Mouse (Mus musculus): ENCODE data around the gene Slc6a20a. TPM values are rescaled to one million over a fixed set of nuclear protein-coding genes. Genes with fewer than 3 reads are reported as not detected.

Gene Slc6a20a
- total RNA-seq, 1 experiment, result 0.22 TPM

DNA sequence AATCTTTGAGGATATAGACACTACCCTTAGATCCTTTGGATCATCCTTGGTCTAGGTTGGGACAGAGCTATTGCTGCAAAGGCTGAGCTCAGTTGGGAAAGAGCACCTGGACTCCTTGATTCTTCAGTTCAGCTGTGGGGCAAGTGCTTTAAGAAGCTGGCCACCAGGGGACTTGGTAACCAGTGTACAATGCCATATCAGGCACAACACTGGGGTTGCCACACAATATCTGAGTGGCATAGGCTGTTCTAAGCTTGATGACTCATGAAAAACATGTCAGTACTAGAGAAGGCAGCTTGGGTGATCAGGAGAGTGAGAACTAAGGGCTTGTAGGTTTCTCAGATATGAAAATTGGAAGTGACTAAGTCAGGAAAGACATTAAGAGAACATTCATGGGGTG lies 19.7 kb downstream of the Slc6a20a start:
- Histone ChIP-seq H3K4me3 (ENCODE audit: insufficient read depth in 1 of 2, low read depth in 1 of 2, low read length in 2 of 2, poor library complexity in 1 of 2, severe bottlenecking in 1 of 2) (no peak overlapping the region), H3K9me3 (ENCODE audit: control insufficient read depth, insufficient read depth, low read depth, low read length) (no peaks in the 10 kb centered on the region), H3K4me1 (ENCODE audit: control insufficient read depth in 2 of 2, insufficient read depth in 2 of 2, low read length in 2 of 2, poor library complexity in 1 of 2) (peaks cover 0 to 7% of the 10 kb centered on the region in 2 experiments; a peak in 1 of 4 replicates), H3K27ac (ENCODE audit: insufficient read depth, low read depth, low read length, poor library complexity, severe bottlenecking) (no peak overlapping the region), H3K36me3 (ENCODE audit: control insufficient read depth, insufficient read depth, low read length, poor library complexity, severe bottlenecking) (no peaks in the 10 kb centered on the region), H3K9ac (ENCODE audit: insufficient read depth, low read depth, low read length, poor library complexity, severe bottlenecking) (no peak overlapping the region)
- no peak for DNase-seq (ENCODE audit: low read depth, low spot score)
- TF ChIP-seq MAFK (IDR thresholded peaks at IDR 0.05; ENCODE audit: insufficient read depth, low read depth, low read length) (no peak), ZC3H11A (IDR thresholded peaks at IDR 0.05; ENCODE audit: borderline replicate concordance, low read depth, low read length) (no peak), HCFC1 (IDR thresholded peaks at IDR 0.05; ENCODE audit: borderline replicate concordance, insufficient read depth, low read length) (no peak), CHD2 (IDR thresholded peaks at IDR 0.05; ENCODE audit: low read depth, low read length) (no peak), ZNF384 (IDR thresholded peaks at IDR 0.05; ENCODE audit: low read depth, low read length) (no peak)
- in situ Hi-C loops (cut with MboI; ENCODE audit: low sequenced_read_pairs in 2 of 2, unreplicated experiment in 2 of 2), result no loop called here

DNA sequence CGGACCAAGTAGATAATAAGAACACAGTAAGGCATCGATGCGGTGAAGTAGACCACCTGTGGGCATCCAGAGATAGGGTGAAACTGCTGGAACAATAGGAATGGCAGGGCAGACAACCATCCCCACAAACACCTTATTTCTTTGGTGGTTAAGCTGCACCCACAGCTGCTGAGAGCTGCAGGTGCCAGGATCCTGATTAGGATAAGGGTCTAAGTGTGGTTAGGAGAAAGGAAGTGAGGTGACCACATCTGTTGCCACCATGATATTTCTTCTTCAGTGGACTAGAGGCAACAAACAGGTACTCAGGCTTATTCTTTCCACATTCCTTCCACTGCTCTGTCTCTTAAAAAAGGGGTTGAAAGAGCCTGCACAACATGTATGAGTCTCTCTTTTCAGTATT lies 21.2 kb downstream of the Slc6a20a start:
- Histone ChIP-seq H3K27ac (ENCODE audit: insufficient read depth, low read depth, low read length, poor library complexity, severe bottlenecking) (no peak overlapping the region), H3K36me3 (ENCODE audit: control insufficient read depth, insufficient read depth, low read length, poor library complexity, severe bottlenecking) (no peaks in the 10 kb centered on the region), H3K9ac (ENCODE audit: insufficient read depth, low read depth, low read length, poor library complexity, severe bottlenecking) (no peak overlapping the region), H3K4me3 (ENCODE audit: insufficient read depth in 1 of 2, low read depth in 1 of 2, low read length in 2 of 2, poor library complexity in 1 of 2, severe bottlenecking in 1 of 2) (no peak overlapping the region), H3K4me1 (ENCODE audit: control insufficient read depth in 2 of 2, insufficient read depth in 2 of 2, low read length in 2 of 2, poor library complexity in 1 of 2) (no peaks in the 10 kb centered on the region), H3K9me3 (ENCODE audit: control insufficient read depth, insufficient read depth, low read depth, low read length) (no peaks in the 10 kb centered on the region)
- TF ChIP-seq HCFC1 (IDR thresholded peaks at IDR 0.05; ENCODE audit: borderline replicate concordance, insufficient read depth, low read length), result no peak
- TF ChIP-seq CHD2 (IDR thresholded peaks at IDR 0.05; ENCODE audit: low read depth, low read length), result no peak
- no peak for TF ChIP-seq ZC3H11A (IDR thresholded peaks at IDR 0.05; ENCODE audit: borderline replicate concordance, low read depth, low read length)
- no peak for TF ChIP-seq MAFK (IDR thresholded peaks at IDR 0.05; ENCODE audit: insufficient read depth, low read depth, low read length)
- no peak for TF ChIP-seq ZNF384 (IDR thresholded peaks at IDR 0.05; ENCODE audit: low read depth, low read length)
- in situ Hi-C loops (cut with MboI; ENCODE audit: low sequenced_read_pairs in 2 of 2, unreplicated experiment in 2 of 2), result no loop called here
- no peak for DNase-seq (ENCODE audit: low read depth, low spot score)

DNA sequence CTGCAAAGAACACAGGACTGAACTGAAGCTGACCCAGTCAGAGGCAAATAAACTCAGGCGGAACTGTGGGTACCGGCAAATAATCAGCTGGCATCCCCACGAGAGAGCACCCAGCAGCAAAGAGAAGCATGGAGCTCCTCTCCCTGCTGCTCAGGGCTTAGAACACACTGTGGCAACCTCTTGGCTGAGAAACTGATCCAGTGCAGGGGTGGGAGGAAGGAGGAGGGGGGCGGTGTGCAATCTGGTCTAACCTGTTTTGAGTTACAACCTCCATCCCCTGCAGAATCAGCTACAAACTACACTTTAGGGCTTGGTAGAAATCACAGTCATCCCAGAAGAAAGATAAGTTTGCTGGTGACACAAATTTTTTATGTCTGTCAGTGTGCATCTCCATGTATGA lies 27.3 kb downstream of the Slc6a20a start:
- H3K9ac ChIP-seq (ENCODE audit: insufficient read depth, low read depth, low read length, poor library complexity, severe bottlenecking), result no peak overlapping the region
- TF ChIP-seq HCFC1 (IDR thresholded peaks at IDR 0.05; ENCODE audit: borderline replicate concordance, insufficient read depth, low read length), result no peak
- no peak for TF ChIP-seq MAFK (IDR thresholded peaks at IDR 0.05; ENCODE audit: insufficient read depth, low read depth, low read length)
- TF ChIP-seq ZC3H11A (IDR thresholded peaks at IDR 0.05; ENCODE audit: borderline replicate concordance, low read depth, low read length), result no peak
- no peak for TF ChIP-seq CHD2 (IDR thresholded peaks at IDR 0.05; ENCODE audit: low read depth, low read length)
- no peak for TF ChIP-seq ZNF384 (IDR thresholded peaks at IDR 0.05; ENCODE audit: low read depth, low read length)
- H3K4me3 ChIP-seq (ENCODE audit: insufficient read depth in 1 of 2, low read depth in 1 of 2, low read length in 2 of 2, poor library complexity in 1 of 2, severe bottlenecking in 1 of 2), result peak overlapping the region in 1 of 2 experiments; percentile 27; a peak in 1 of 4 replicates
- no peaks in the 10 kb centered on the region for H3K9me3 ChIP-seq (ENCODE audit: control insufficient read depth, insufficient read depth, low read depth, low read length)
- no peak overlapping the region for H3K27ac ChIP-seq (ENCODE audit: insufficient read depth, low read depth, low read length, poor library complexity, severe bottlenecking)
- H3K36me3 ChIP-seq (ENCODE audit: control insufficient read depth, insufficient read depth, low read length, poor library complexity, severe bottlenecking), result no peaks in the 10 kb centered on the region
- no peak for DNase-seq (ENCODE audit: low read depth, low spot score)
- no peaks in the 10 kb centered on the region; a peak in 1 of 4 replicates for H3K4me1 ChIP-seq (ENCODE audit: control insufficient read depth in 2 of 2, insufficient read depth in 2 of 2, low read length in 2 of 2, poor library complexity in 1 of 2)
- in situ Hi-C loops (cut with MboI; ENCODE audit: low sequenced_read_pairs in 2 of 2, unreplicated experiment in 2 of 2), result no loop called here

DNA sequence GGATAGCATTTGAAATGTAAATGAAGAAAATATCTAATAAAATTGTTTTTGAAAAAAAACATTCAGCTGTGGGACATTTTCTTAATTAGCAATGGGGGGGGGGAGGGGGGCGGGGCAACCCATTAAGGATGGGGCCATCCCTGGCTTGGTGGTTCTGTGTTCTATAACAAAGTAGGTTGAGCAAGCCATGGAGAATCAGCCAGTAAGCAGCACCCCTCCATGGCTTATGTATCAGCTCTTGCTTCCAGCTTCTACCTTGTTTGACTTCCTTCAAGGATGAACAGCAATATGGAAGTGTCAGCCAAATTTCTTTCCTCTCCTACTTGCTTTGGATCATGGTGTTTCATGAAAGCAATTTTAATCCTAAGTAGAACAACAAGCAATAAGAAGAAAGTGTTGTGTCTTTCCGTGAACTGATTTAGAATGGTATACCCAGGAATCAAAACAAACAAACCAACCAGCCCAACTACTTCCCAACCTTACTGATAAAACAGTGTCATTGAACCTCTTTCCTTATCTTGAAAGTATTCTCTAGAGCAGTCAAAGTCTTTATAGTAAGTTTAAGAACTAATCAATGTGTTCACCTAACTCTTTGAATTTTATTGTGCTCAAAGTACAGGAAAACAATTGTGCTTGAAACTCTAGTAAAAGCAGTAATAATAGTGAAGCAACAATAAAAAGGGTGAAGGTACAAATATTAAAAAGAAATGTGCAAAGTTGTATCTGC lies 28.7 kb downstream of the Slc6a20a start:
- Histone ChIP-seq H3K9me3 (ENCODE audit: control insufficient read depth, insufficient read depth, low read depth, low read length) (no peaks in the 10 kb centered on the region), H3K36me3 (ENCODE audit: control insufficient read depth, insufficient read depth, low read length, poor library complexity, severe bottlenecking) (no peaks in the 10 kb centered on the region), H3K4me1 (ENCODE audit: control insufficient read depth in 2 of 2, insufficient read depth in 2 of 2, low read length in 2 of 2, poor library complexity in 1 of 2) (no peaks in the 10 kb centered on the region; a peak in 1 of 4 replicates), H3K4me3 (ENCODE audit: insufficient read depth in 1 of 2, low read depth in 1 of 2, low read length in 2 of 2, poor library complexity in 1 of 2, severe bottlenecking in 1 of 2) (no peak overlapping the region), H3K9ac (ENCODE audit: insufficient read depth, low read depth, low read length, poor library complexity, severe bottlenecking) (no peak overlapping the region), H3K27ac (ENCODE audit: insufficient read depth, low read depth, low read length, poor library complexity, severe bottlenecking) (no peak overlapping the region)
- in situ Hi-C loops (cut with MboI; ENCODE audit: low sequenced_read_pairs in 2 of 2, unreplicated experiment in 2 of 2), result no loop called here
- DNase-seq (ENCODE audit: low read depth, low spot score), result no peak
- TF ChIP-seq ZNF384 (IDR thresholded peaks at IDR 0.05; ENCODE audit: low read depth, low read length) (no peak), ZC3H11A (IDR thresholded peaks at IDR 0.05; ENCODE audit: borderline replicate concordance, low read depth, low read length) (no peak), HCFC1 (IDR thresholded peaks at IDR 0.05; ENCODE audit: borderline replicate concordance, insufficient read depth, low read length) (no peak), MAFK (IDR thresholded peaks at IDR 0.05; ENCODE audit: insufficient read depth, low read depth, low read length) (no peak), CHD2 (IDR thresholded peaks at IDR 0.05; ENCODE audit: low read depth, low read length) (no peak)

Data from ES-E14 (cell line).